Mouse (Mus musculus) heart, adult 2 months (tissue): ENCODE results near the gene Crnkl1.

Source experiments
- CTCF ChIP-seq: fragments of 200-600 bp; IDR thresholded peaks from 2 replicates; pipeline ENCODE4 v1.8.1; 2022; ENCODE audit warnings: antibody characterized with exemption, mild to moderate bottlenecking, moderate library complexity
- POLR2A ChIP-seq: fragments of 200-500 bp; IDR thresholded peaks from 2 replicates; pipeline ENCODE4 v1.6.1; 2011; ENCODE audit warnings: mild to moderate bottlenecking, low read depth, low read length, control low read depth; ENCODE audit not compliant: insufficient read depth

- no peak for TF ChIP-seq CTCF
- no peak for TF ChIP-seq POLR2A
These were observed 6.6 kb upstream of the Crnkl1 start for GRCm38 (mm10) chr2:145941403-145941802.
